Mouse (Mus musculus) layer of hippocampus, postnatal 10 days (tissue): ENCODE measurements at regions not wholly inside any gene's neighbourhood (a gene's known extent, or its start where the extent isn't known, plus 50 kb on each side); places are given as distances from the start of the nearest gene placed in this dataset.

Experiments
- DNase-seq, 2 experiments: peaks; one replicate each; pipeline ENCODE4 v3.0.0; 2021; ENCODE audit warnings: low spot score in 2 of 2

- DNase-seq = no peak
Measured at GRCm38 (mm10) chr10:95725349-95725748, 52.1 kb upstream of the Anapc15-ps start.
